Mouse (Mus musculus): Measurements from ENCODE around the gene Olfr1497. TPM values are rescaled to one million over a fixed set of nuclear protein-coding genes. Genes with fewer than 3 reads are reported as not detected.
"Not testable (repeated sequence)": the region's sequence is repeated elsewhere in the genome, so short reads cannot be mapped to it uniquely, and the experiment has no call there.

Olfr1497 gene
- polyA plus RNA-seq (2015; fragmentation: Nextera tagmentation; extraction: Ambion mirVana) = not detected in 2 replicates

- H3K4me2 ChIP-seq (ENCODE audit: low read depth, low read length) = no peak within 1 kb of the TSS
- no peak within 1 kb of the TSS for H3K9ac ChIP-seq (ENCODE audit: low read length)
- H3K4me1 ChIP-seq (replicated peaks; ENCODE audit: control insufficient read depth, insufficient read depth, low read length) = no peaks in the 10 kb centered on the region
- H3K4me3 ChIP-seq (ENCODE audit: low read length) = no peak within 1 kb of the TSS
- no peak within 1 kb of the TSS for H3K27ac ChIP-seq (ENCODE audit: low read length)
- no peaks in the 10 kb centered on the region for H3K27me3 ChIP-seq (ENCODE audit: control insufficient read depth, insufficient read depth, low read depth, low read length)
- no peak for ATAC-seq (ENCODE audit: low read depth)
- H3K9me3 ChIP-seq (ENCODE audit: control insufficient read depth, low read length) = no peaks in the 10 kb centered on the region
- no peaks in the 10 kb centered on the region for H3K36me3 ChIP-seq (ENCODE audit: control insufficient read depth, insufficient read depth, low read length)
These were observed at the start of gene Olfr1497 for GRCm38 (mm10) chr19:13798102-13798501. Gene Olfr1497, minus strand, starts transcription at chr19:13798202.

GRCm38 (mm10) chr19:13830388-13830787 is 32.4 kb upstream of the Olfr1497 start, which contains the start of gene Olfr1500:
Gene Olfr1500, minus strand, starts transcription at chr19:13830488.
- Histone ChIP-seq H3K4me3 (ENCODE audit: low read length) (no peak within 1 kb of the TSS), H3K9me3 (ENCODE audit: control insufficient read depth, low read length) (no peaks in the 10 kb centered on the region), H3K9ac (ENCODE audit: low read length) (no peak within 1 kb of the TSS), H3K27ac (ENCODE audit: low read length) (no peak within 1 kb of the TSS), H3K4me2 (ENCODE audit: low read depth, low read length) (no peak within 1 kb of the TSS), H3K27me3 (ENCODE audit: control insufficient read depth, insufficient read depth, low read depth, low read length) (no peaks in the 10 kb centered on the region), H3K36me3 (ENCODE audit: control insufficient read depth, insufficient read depth, low read length) (no peaks in the 10 kb centered on the region), H3K4me1 (replicated peaks; ENCODE audit: control insufficient read depth, insufficient read depth, low read length) (no peaks in the 10 kb centered on the region)
- no peak for ATAC-seq (ENCODE audit: low read depth)

- Histone ChIP-seq H3K4me1 (replicated peaks; ENCODE audit: control insufficient read depth, insufficient read depth, low read length) (no peaks in the 10 kb centered on the region), H3K36me3 (ENCODE audit: control insufficient read depth, insufficient read depth, low read length) (no peaks in the 10 kb centered on the region), H3K27ac (ENCODE audit: low read length) (no peak overlapping the region), H3K4me3 (ENCODE audit: low read length) (no peak overlapping the region), H3K4me2 (ENCODE audit: low read depth, low read length) (no peak overlapping the region), H3K27me3 (ENCODE audit: control insufficient read depth, insufficient read depth, low read depth, low read length) (no peaks in the 10 kb centered on the region), H3K9me3 (ENCODE audit: control insufficient read depth, low read length) (no peaks in the 10 kb centered on the region), H3K9ac (ENCODE audit: low read length) (no peak overlapping the region)
- 74% methylated on average over 3 of the region's 3 CpGs for WGBS
- ATAC-seq (ENCODE audit: low read depth) = no peak
These were observed 30.4 kb upstream of the Olfr1497 start for GRCm38 (mm10) chr19:13828447-13828846.

- Histone ChIP-seq H3K4me1 (replicated peaks; ENCODE audit: control insufficient read depth, insufficient read depth, low read length) (no peaks in the 10 kb centered on the region), H3K4me2 (ENCODE audit: low read depth, low read length) (no peak overlapping the region), H3K27me3 (ENCODE audit: control insufficient read depth, insufficient read depth, low read depth, low read length) (no peaks in the 10 kb centered on the region), H3K9ac (ENCODE audit: low read length) (no peak overlapping the region), H3K4me3 (ENCODE audit: low read length) (no peak overlapping the region), H3K36me3 (ENCODE audit: control insufficient read depth, insufficient read depth, low read length) (no peaks in the 10 kb centered on the region), H3K27ac (ENCODE audit: low read length) (no peak overlapping the region), H3K9me3 (ENCODE audit: control insufficient read depth, low read length) (no peaks in the 10 kb centered on the region)
- 48% methylated on average over 5 of the region's 5 CpGs for WGBS
- no peak for ATAC-seq (ENCODE audit: low read depth)
These were observed 22.8 kb upstream of the Olfr1497 start for GRCm38 (mm10) chr19:13820847-13821246.

GRCm38 (mm10) chr19:13819347-13819746 is 21.3 kb upstream of the Olfr1497 start, which contains the start of gene Olfr1499:
Gene Olfr1499, minus strand, starts transcription at chr19:13819447.
- Histone ChIP-seq H3K9me3 (ENCODE audit: control insufficient read depth, low read length) (no peaks in the 10 kb centered on the region), H3K27me3 (ENCODE audit: control insufficient read depth, insufficient read depth, low read depth, low read length) (no peaks in the 10 kb centered on the region), H3K4me1 (replicated peaks; ENCODE audit: control insufficient read depth, insufficient read depth, low read length) (no peaks in the 10 kb centered on the region), H3K4me2 (ENCODE audit: low read depth, low read length) (no peak within 1 kb of the TSS), H3K27ac (ENCODE audit: low read length) (no peak within 1 kb of the TSS), H3K4me3 (ENCODE audit: low read length) (no peak within 1 kb of the TSS), H3K36me3 (ENCODE audit: control insufficient read depth, insufficient read depth, low read length) (no peaks in the 10 kb centered on the region), H3K9ac (ENCODE audit: low read length) (no peak within 1 kb of the TSS)
- ATAC-seq (ENCODE audit: low read depth) = no peak

GRCm38 (mm10) chr19:13818827-13819226 is 20.8 kb upstream of the Olfr1497 start:
- H3K4me2 ChIP-seq (ENCODE audit: low read depth, low read length) = no peak overlapping the region
- no peaks in the 10 kb centered on the region for H3K36me3 ChIP-seq (ENCODE audit: control insufficient read depth, insufficient read depth, low read length)
- H3K27ac ChIP-seq (ENCODE audit: low read length) = no peak overlapping the region
- no peaks in the 10 kb centered on the region for H3K27me3 ChIP-seq (ENCODE audit: control insufficient read depth, insufficient read depth, low read depth, low read length)
- no peak for ATAC-seq (ENCODE audit: low read depth)
- WGBS = 27% methylated on average over 5 of the region's 5 CpGs
- no peaks in the 10 kb centered on the region for H3K9me3 ChIP-seq (ENCODE audit: control insufficient read depth, low read length)
- no peak overlapping the region for H3K9ac ChIP-seq (ENCODE audit: low read length)
- no peak overlapping the region for H3K4me3 ChIP-seq (ENCODE audit: low read length)
- no peaks in the 10 kb centered on the region for H3K4me1 ChIP-seq (replicated peaks; ENCODE audit: control insufficient read depth, insufficient read depth, low read length)

GRCm38 (mm10) chr19:13812823-13813222 is 14.8 kb upstream of the Olfr1497 start:
- no peaks in the 10 kb centered on the region for H3K36me3 ChIP-seq (ENCODE audit: control insufficient read depth, insufficient read depth, low read length)
- H3K4me1 ChIP-seq (replicated peaks; ENCODE audit: control insufficient read depth, insufficient read depth, low read length) = no peaks in the 10 kb centered on the region
- H3K4me2 ChIP-seq (ENCODE audit: low read depth, low read length) = no peak overlapping the region
- no peaks in the 10 kb centered on the region for H3K27me3 ChIP-seq (ENCODE audit: control insufficient read depth, insufficient read depth, low read depth, low read length)
- no peak overlapping the region for H3K9ac ChIP-seq (ENCODE audit: low read length)
- H3K4me3 ChIP-seq (ENCODE audit: low read length) = no peak overlapping the region
- no peak for ATAC-seq (ENCODE audit: low read depth)
- no peaks in the 10 kb centered on the region for H3K9me3 ChIP-seq (ENCODE audit: control insufficient read depth, low read length)
- no peak overlapping the region for H3K27ac ChIP-seq (ENCODE audit: low read length)
- WGBS = 63% methylated on average over 2 of the region's 2 CpGs

GRCm38 (mm10) chr19:13805486-13805885 is 7.5 kb upstream of the Olfr1497 start:
- WGBS = 36% methylated on average over 1 of the region's 1 CpGs

GRCm38 (mm10) chr19:13777578-13777977 is 20.4 kb downstream of the Olfr1497 start, which contains the start of gene Olfr1496:
Gene Olfr1496, plus strand, starts transcription at chr19:13777878.
- no peaks in the 10 kb centered on the region for H3K27me3 ChIP-seq (ENCODE audit: control insufficient read depth, insufficient read depth, low read depth, low read length)
- no peak for ATAC-seq (ENCODE audit: low read depth)
- H3K36me3 ChIP-seq (ENCODE audit: control insufficient read depth, insufficient read depth, low read length) = no peaks in the 10 kb centered on the region
- H3K4me1 ChIP-seq (replicated peaks; ENCODE audit: control insufficient read depth, insufficient read depth, low read length) = no peaks in the 10 kb centered on the region
- WGBS = 64% methylated on average over 1 of the region's 1 CpGs
- no peak within 1 kb of the TSS for H3K9ac ChIP-seq (ENCODE audit: low read length)
- no peaks in the 10 kb centered on the region for H3K9me3 ChIP-seq (ENCODE audit: control insufficient read depth, low read length)
- H3K4me3 ChIP-seq (ENCODE audit: low read length) = no peak within 1 kb of the TSS
- H3K27ac ChIP-seq (ENCODE audit: low read length) = no peak within 1 kb of the TSS
- no peak within 1 kb of the TSS for H3K4me2 ChIP-seq (ENCODE audit: low read depth, low read length)

More at GRCm38 (mm10) chr19:13805486-13805885, 7.5 kb upstream of the Olfr1497 start:
- not testable (repeated sequence) for ATAC-seq (ENCODE audit: low read depth); H3K4me3 ChIP-seq (ENCODE audit: low read length); H3K9ac ChIP-seq (ENCODE audit: low read length); H3K9me3 ChIP-seq (ENCODE audit: control insufficient read depth, low read length); H3K27ac ChIP-seq (ENCODE audit: low read length); H3K4me1 ChIP-seq (replicated peaks; ENCODE audit: control insufficient read depth, insufficient read depth, low read length); H3K27me3 ChIP-seq (ENCODE audit: control insufficient read depth, insufficient read depth, low read depth, low read length); H3K36me3 ChIP-seq (ENCODE audit: control insufficient read depth, insufficient read depth, low read length); H3K4me2 ChIP-seq (ENCODE audit: low read depth, low read length)
